Mouse (Mus musculus): ENCODE measurements around the gene Atf3. TPM values are rescaled to one million over a fixed set of nuclear protein-coding genes. Genes with fewer than 3 reads are reported as not detected.

Gene Atf3
- 120 and 181 TPM in 2 replicates for total RNA-seq (2017)

DNA sequence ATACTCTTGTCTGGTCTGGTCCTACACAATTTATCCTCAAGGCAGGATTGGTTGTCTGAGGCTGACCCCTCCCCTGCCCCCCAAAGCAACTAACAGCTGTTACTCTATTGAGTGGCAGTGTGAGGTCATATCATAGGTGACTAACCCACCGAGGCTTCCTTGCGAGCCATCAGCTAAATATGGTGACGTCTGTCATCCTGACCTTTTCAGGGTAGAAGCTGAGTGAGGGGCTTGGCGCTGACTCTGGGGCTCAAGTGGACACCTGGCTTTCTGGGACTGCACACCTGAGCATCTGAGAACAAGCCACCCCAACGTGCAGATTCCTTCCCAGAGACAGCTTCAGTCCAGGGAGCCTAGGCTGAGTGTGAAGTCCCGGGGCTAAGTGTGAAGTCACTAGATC lies at the start of gene Atf3:
Gene Atf3 (minus strand): TSS at position 101 of the 400 bp plus-strand sequence.
- no peak for ATAC-seq (ENCODE audit: extremely low read depth, insufficient number of reproducible peaks, low FRiP score, poor library complexity, severe bottlenecking)

- ATAC-seq (ENCODE audit: extremely low read depth, insufficient number of reproducible peaks, low FRiP score, poor library complexity, severe bottlenecking) = no peak
Measured at GRCm38 (mm10) chr1:191267162-191267561, 49.3 kb upstream of the Atf3 start.

DNA sequence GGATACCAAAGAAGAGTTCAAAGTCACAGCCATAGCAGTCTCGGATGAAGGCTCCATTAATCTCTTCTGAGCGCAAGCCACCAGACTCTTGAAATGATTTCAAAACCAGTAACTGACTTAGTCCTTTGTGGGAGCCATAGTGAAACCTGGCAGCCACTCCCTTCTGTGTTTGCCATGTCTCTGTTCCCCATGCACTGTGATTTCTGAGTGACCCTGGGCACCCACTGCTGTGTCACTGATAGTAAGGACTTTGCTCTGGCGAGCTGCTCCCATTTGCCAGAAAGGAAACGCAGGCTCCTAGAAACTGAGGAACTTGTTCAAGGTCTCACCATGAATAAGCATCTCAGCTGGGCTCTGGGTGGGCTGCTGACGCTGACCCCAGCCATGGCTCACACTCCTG lies 45.6 kb upstream of the Atf3 start:
- ATAC-seq (ENCODE audit: extremely low read depth, insufficient number of reproducible peaks, low FRiP score, poor library complexity, severe bottlenecking) = no peak

- no peak for ATAC-seq (ENCODE audit: extremely low read depth, insufficient number of reproducible peaks, low FRiP score, poor library complexity, severe bottlenecking)
Measured at GRCm38 (mm10) chr1:191261861-191262260, 44.0 kb upstream of the Atf3 start.

- ATAC-seq (ENCODE audit: extremely low read depth, insufficient number of reproducible peaks, low FRiP score, poor library complexity, severe bottlenecking) = no peak
Measured at GRCm38 (mm10) chr1:191259661-191260060, 41.8 kb upstream of the Atf3 start.

DNA sequence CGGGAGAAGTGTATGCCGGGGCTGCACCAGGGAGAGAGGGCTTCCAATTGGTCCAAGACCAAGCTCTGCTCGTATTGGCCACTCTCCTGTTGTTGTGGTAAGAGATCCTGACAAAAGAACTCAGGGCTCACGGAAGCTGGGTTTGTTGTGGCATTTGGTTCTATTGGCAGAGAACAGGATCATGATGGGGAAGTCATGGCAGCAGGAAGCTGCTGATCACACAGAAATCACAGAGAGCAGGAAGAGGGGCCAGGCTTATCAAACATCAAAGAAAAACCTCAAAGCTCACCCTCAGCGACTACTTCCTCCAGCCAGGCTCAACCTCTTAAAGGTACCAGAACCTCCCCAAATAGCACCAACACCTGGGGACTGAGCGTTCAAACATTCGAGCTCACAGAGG lies 41.3 kb upstream of the Atf3 start:
- peak; percentile 46; the same call in 1 of the 2 replicates for ATAC-seq (ENCODE audit: extremely low read depth, insufficient number of reproducible peaks, low FRiP score, poor library complexity, severe bottlenecking)

DNA sequence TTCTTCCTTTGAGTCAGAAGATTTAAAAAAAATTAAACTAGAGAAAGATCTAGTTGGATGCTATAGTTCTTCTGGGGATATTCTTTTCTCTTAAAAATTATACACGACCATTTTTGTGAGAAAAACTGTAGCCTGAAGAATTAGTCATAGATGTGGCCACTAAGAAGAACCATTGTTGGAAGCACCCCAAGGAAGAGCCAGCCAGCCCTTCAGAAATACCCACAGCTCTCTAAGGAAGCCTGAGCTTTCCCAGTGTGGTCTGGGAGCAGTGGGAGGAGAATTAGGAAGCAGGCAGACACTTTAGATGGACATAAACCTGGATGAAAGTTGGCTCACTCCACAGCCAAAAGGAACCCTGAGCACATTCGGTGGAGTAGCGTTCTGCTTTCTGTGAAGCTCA lies 40.7 kb upstream of the Atf3 start:
- ATAC-seq (ENCODE audit: extremely low read depth, insufficient number of reproducible peaks, low FRiP score, poor library complexity, severe bottlenecking) = no peak

GRCm38 (mm10) chr1:191257981-191258380 lies 40.1 kb upstream of the Atf3 start:
- ATAC-seq (ENCODE audit: extremely low read depth, insufficient number of reproducible peaks, low FRiP score, poor library complexity, severe bottlenecking) = no peak

GRCm38 (mm10) chr1:191257351-191257771 lies 39.5 kb upstream of the Atf3 start:
- ATAC-seq (ENCODE audit: extremely low read depth, insufficient number of reproducible peaks, low FRiP score, poor library complexity, severe bottlenecking) = no peak

- ATAC-seq (ENCODE audit: extremely low read depth, insufficient number of reproducible peaks, low FRiP score, poor library complexity, severe bottlenecking) = no peak
Measured at GRCm38 (mm10) chr1:191256566-191257350, 38.9 kb upstream of the Atf3 start.

GRCm38 (mm10) chr1:191256134-191256533 lies 38.3 kb upstream of the Atf3 start:
- ATAC-seq (ENCODE audit: extremely low read depth, insufficient number of reproducible peaks, low FRiP score, poor library complexity, severe bottlenecking) = no peak

DNA sequence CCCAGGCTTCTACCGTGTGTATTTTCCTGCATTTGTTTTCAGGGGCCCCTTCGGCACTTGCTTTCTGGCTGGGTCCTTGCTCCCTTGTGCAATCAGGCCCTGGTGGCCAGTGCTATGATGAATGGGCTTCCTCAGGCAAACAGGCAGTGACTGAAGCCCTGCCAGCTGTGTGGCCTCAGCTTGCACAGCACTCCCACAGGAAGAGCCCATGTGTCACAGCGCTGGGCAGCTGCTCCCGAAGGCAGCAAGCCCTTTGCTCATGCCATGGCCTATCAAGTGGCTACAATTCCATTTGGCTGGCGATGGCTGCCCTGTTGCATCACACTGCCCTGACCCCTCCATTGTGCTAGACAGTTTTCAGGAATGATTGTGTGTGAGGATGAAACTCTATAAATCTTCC lies 36.6 kb upstream of the Atf3 start:
- ATAC-seq (ENCODE audit: extremely low read depth, insufficient number of reproducible peaks, low FRiP score, poor library complexity, severe bottlenecking) = no peak

GRCm38 (mm10) chr1:191253636-191254035 lies 35.8 kb upstream of the Atf3 start:
- ATAC-seq (ENCODE audit: extremely low read depth, insufficient number of reproducible peaks, low FRiP score, poor library complexity, severe bottlenecking) = no peak

DNA sequence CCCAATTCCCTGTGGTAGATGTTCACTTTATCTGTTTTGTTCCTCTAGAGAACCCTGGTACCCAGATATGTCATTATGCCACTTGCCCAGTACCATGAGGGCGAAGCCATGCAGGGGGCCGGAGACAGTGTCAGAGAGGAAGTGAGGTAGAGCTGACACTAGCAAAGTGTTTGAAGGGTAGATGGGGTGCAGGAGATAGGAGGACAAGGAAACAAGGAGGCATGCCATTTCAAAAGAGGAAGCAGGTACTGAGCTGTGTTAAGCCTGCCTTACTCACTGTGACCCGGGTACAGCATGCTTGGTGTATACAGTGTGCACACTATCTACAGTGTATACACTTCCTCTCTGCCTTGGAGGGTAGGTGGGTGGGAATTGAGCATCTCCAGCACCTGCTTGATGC lies 32.1 kb upstream of the Atf3 start:
- ATAC-seq (ENCODE audit: extremely low read depth, insufficient number of reproducible peaks, low FRiP score, poor library complexity, severe bottlenecking) = peak; percentile 93

- peak; percentile 62 for ATAC-seq (ENCODE audit: extremely low read depth, insufficient number of reproducible peaks, low FRiP score, poor library complexity, severe bottlenecking)
Measured at GRCm38 (mm10) chr1:191248423-191248822, 30.6 kb upstream of the Atf3 start.

- ATAC-seq (ENCODE audit: extremely low read depth, insufficient number of reproducible peaks, low FRiP score, poor library complexity, severe bottlenecking) = no peak
Measured at GRCm38 (mm10) chr1:191247561-191247960, 29.7 kb upstream of the Atf3 start.

DNA sequence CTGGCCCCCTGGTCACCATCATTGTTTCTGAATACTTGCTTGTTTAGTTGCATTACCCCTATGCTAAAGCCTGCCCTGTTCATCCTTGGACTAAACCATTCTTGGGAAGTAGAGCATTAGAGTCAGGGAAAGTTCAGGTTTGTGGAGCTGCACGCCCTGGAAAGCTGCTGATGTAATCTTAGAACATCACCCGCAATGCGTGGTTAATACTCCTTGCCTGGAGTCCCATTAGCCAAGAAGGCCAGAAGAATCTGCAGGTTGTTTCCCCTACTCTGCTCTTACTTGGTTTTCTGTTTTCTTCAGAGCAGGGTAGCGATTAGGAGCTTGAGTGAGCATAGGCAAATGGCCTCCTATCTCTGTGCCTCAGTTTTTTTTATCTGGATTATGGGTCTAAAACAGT lies 26.0 kb upstream of the Atf3 start:
- no peak for ATAC-seq (ENCODE audit: extremely low read depth, insufficient number of reproducible peaks, low FRiP score, poor library complexity, severe bottlenecking)

DNA sequence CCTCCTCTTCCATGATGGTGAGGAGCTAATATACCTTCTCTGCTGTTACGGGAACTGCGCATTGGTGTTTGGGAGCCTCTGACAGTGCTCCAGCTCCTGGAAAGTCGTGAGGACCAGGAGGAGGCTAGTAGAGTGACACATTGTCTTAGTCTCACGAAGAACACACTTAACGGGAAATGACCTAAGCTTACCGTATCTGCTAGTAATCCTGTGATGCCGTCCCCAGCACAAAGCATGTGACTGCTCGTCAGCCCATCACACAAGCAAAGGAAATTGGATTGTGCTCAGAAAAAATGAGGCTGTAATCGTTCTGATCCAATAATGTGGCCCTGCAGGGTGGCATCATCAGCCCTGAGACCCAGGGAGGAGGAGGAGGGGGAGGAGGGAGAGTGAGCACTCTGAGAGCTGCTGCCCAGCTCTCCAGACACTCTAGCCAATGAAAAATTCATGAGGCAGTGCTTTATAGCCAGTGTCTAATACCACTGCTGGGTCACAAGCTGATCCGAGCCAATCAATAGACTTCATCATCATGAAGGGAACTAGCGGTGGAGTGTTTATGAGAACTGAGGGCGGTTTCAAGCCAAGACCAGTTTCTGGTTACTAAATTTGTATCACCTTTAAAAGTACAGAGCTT lies 24.3 kb upstream of the Atf3 start:
- ATAC-seq (ENCODE audit: extremely low read depth, insufficient number of reproducible peaks, low FRiP score, poor library complexity, severe bottlenecking) = no peak

DNA sequence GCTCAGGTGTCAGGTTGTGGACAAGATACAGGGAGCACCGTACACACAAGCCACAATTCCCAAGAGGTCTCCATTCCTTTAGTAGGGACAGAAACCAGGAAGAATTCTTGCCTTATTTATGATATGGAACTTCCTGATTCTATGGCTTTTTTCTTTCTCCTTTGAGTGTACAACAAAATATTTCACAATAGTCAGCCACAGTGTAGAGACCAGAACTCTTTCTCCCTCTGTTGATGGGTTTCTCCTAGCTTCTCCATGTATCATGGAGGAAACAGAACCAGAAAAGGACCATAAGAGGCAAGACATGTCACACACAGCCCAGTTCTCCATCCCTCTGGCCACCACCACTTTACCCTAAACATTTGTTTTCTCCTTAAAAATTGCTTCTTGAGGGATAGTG lies 23.7 kb upstream of the Atf3 start:
- ATAC-seq (ENCODE audit: extremely low read depth, insufficient number of reproducible peaks, low FRiP score, poor library complexity, severe bottlenecking) = no peak

- ATAC-seq (ENCODE audit: extremely low read depth, insufficient number of reproducible peaks, low FRiP score, poor library complexity, severe bottlenecking) = no peak
Measured at GRCm38 (mm10) chr1:191239602-191240001, 21.8 kb upstream of the Atf3 start.

Measured in neutrophil, adult 5-6 weeks (primary cell).